Mouse (Mus musculus) stomach, embryonic 16.5 days (tissue): ENCODE data around the gene Qdpr. TPM values are rescaled to one million over a fixed set of nuclear protein-coding genes. Genes with fewer than 3 reads are reported as not detected.
A peak's percentile ranks its signal among the peaks of the same experiment; 100 is the strongest.
"Not testable (repeated sequence)": the region's sequence is repeated elsewhere in the genome, so short reads cannot be mapped to it uniquely, and the experiment has no call there.

Experiments
- ATAC-seq: fragments of 200-750 bp; cut with Nextera tagmentation; 2 replicates; pipeline ENCODE4 v1.8.0; 2017; ENCODE audit warnings: moderate number of reproducible peaks, moderate TSS enrichment; ENCODE audit not compliant: insufficient read depth, low FRiP score
- H3K27ac ChIP-seq: fragments of 300-500 bp; sonication (generic); 2 replicates; pipeline ENCODE4 v1.5.1; 2014; ENCODE audit warnings: low read length
- H3K27me3 ChIP-seq: fragments of 300-500 bp; sonication (generic); 2 replicates; pipeline ENCODE4 v1.6.1; 2014; ENCODE audit warnings: low read length, control low read depth, mixed read lengths; ENCODE audit not compliant: control insufficient read depth, insufficient read depth
- H3K36me3 ChIP-seq: fragments of 300-500 bp; sonication (generic); 2 replicates; pipeline ENCODE4 v1.6.1; 2014; ENCODE audit warnings: low read length; ENCODE audit not compliant: control insufficient read depth, insufficient read depth
- H3K4me1 ChIP-seq: fragments of 300-500 bp; sonication (generic); 2 replicates; pipeline ENCODE4 v1.6.1; 2014; ENCODE audit warnings: low read length, control low read depth, mixed read lengths; ENCODE audit not compliant: control insufficient read depth, insufficient read depth
- H3K4me2 ChIP-seq: fragments of 300-500 bp; sonication (generic); 2 replicates; pipeline ENCODE4 v1.6.1; 2014; ENCODE audit warnings: low read depth, low read length, mixed read lengths
- H3K4me3 ChIP-seq: fragments of 300-500 bp; sonication (generic); replicated peaks from 2 replicates; pipeline ENCODE4 v1.5.1; 2014; ENCODE audit warnings: mild to moderate bottlenecking, low read length
- H3K9ac ChIP-seq: fragments of 300-500 bp; sonication (generic); 2 replicates; pipeline ENCODE4 v1.6.1; 2014; ENCODE audit warnings: low read length
- H3K9me3 ChIP-seq: fragments of 300-500 bp; sonication (generic); replicated peaks from 2 replicates; pipeline ENCODE4 v1.6.1; 2016; ENCODE audit warnings: low read length, control low read depth; ENCODE audit not compliant: control insufficient read depth
- WGBS: fragments of 180-500 bp; shearing (Covaris S2); extraction: QIAGEN DNeasy Blood & Tissue Kit; methylation state at CpG from one replicate; pipeline ENCODE4 v1.1.7; 2014; 5-methylcytosine and 5-hydroxymethylcytosine counted together
- polyA plus RNA-seq: library from polyadenylated mRNA; unstranded; fragments of >200 nt; fragmentation: Nextera tagmentation; extraction: Ambion mirVana; gene quantifications from 2 replicates; pipeline ENCODE4 v1.2.1, GENCODE M21; 2015

Gene Qdpr
- polyA plus RNA-seq, 1 experiment from 2014 or later, result 145 TPM

GRCm38 (mm10) chr5:45438301-45438700 is 11.7 kb downstream of the Qdpr start:
- no peak for ATAC-seq
- 91% methylated on average over 8 of the region's 8 CpGs for WGBS

DNA sequence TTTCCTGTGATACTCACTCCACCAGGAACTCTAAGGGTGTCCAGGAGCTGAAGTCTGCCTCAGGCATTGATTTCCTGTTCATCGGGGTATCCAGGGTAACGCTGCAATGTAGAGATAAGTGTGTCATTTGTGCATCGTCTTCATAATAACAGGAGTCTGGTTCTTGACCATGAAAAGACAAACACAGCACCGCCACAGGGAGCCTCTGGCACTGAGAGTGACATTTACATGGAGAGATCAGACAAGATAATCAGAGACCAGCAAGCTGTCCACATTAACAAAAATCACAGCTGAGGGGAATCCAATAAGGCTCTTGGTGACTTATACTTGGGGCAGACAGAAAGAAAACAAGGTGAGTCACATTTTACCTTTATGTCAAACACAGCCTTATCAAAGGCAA is 12.2 kb downstream of the Qdpr start:
- Histone ChIP-seq H3K9me3 (no peaks in the 10 kb centered on the region), H3K4me3 (no peak overlapping the region), H3K27me3 (no peaks in the 10 kb centered on the region), H3K9ac (no peak overlapping the region), H3K4me1 (no peaks in the 10 kb centered on the region), H3K36me3 (peaks cover 12% of the 10 kb centered on the region), H3K27ac (no peak overlapping the region), H3K4me2 (no peak overlapping the region)
- WGBS, result 61% methylated on average over 4 of the region's 4 CpGs
- no peak for ATAC-seq

More at GRCm38 (mm10) chr5:45438301-45438700, 11.7 kb downstream of the Qdpr start:
- Histone ChIP-seq H3K27me3 (no peaks in the 10 kb centered on the region), H3K27ac (no peak overlapping the region), H3K9ac (no peak overlapping the region), H3K4me1 (no peaks in the 10 kb centered on the region), H3K9me3 (no peaks in the 10 kb centered on the region), H3K4me2 (no peak overlapping the region), H3K36me3 (peaks cover 14% of the 10 kb centered on the region), H3K4me3 (no peak overlapping the region)

- 87% methylated on average over 14 of the region's 14 CpGs for WGBS
- Histone ChIP-seq H3K36me3 (peaks cover 12% of the 10 kb centered on the region), H3K4me3 (no peak overlapping the region), H3K27ac (no peak overlapping the region), H3K27me3 (no peaks in the 10 kb centered on the region), H3K9ac (no peak overlapping the region), H3K4me1 (no peaks in the 10 kb centered on the region), H3K4me2 (no peak overlapping the region), H3K9me3 (no peaks in the 10 kb centered on the region)
- no peak for ATAC-seq
These were observed 13.8 kb downstream of the Qdpr start for GRCm38 (mm10) chr5:45435967-45436950.

- no peaks in the 10 kb centered on the region for H3K9me3 ChIP-seq
- H3K4me3 ChIP-seq, result no peak overlapping the region
- no peak for ATAC-seq
- no peaks in the 10 kb centered on the region for H3K27me3 ChIP-seq
- H3K9ac ChIP-seq, result no peak overlapping the region
- H3K4me1 ChIP-seq, result no peaks in the 10 kb centered on the region
- H3K4me2 ChIP-seq, result no peak overlapping the region
- no peaks in the 10 kb centered on the region for H3K36me3 ChIP-seq
- WGBS, result 92% methylated on average over 7 of the region's 7 CpGs
- no peak overlapping the region for H3K27ac ChIP-seq
These were observed 22.1 kb downstream of the Qdpr start for GRCm38 (mm10) chr5:45427891-45428290.

DNA sequence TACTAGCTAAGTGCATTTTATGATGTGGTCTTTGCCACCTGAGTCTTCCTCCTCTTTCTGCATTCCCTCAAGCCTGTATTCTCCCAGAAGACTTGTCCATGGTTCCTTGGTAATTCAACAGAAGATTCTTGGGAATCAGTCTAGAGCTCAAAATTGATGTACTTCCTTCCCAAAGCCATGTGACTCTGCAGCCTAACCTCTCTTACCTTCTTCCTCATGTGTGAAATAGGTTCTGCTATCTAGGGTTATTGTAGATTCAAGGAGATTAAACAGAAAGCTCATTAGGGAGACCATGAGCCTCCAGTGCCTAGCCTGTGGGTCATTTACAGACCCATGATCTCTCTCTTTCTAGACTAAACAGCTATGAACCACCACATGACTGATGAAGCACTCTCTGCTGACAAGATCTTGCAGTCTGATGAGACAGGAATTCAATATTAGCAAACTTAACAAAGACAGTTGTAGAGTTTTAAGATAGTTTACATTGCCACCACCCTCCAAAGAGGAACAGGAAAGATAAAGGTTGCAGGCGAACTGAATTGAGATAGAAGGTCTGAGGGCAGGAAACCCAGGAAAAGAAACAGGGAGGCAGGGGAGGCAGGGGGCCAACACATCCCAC is 23.5 kb downstream of the Qdpr start:
- Histone ChIP-seq H3K27me3 (no peaks in the 10 kb centered on the region), H3K36me3 (no peaks in the 10 kb centered on the region), H3K4me1 (no peaks in the 10 kb centered on the region), H3K9ac (no peak overlapping the region), H3K4me3 (no peak overlapping the region), H3K27ac (no peak overlapping the region), H3K9me3 (no peaks in the 10 kb centered on the region), H3K4me2 (no peak overlapping the region)
- no peak for ATAC-seq
- WGBS, result 47% methylated on average over 1 of the region's 1 CpGs

- not testable (repeated sequence) for H3K27ac ChIP-seq, H3K9ac ChIP-seq, H3K27me3 ChIP-seq, ATAC-seq, H3K4me3 ChIP-seq, H3K4me1 ChIP-seq, H3K4me2 ChIP-seq, H3K9me3 ChIP-seq, H3K36me3 ChIP-seq
- WGBS, result 64% methylated on average over 1 of the region's 1 CpGs
These were observed 24.3 kb downstream of the Qdpr start for GRCm38 (mm10) chr5:45425771-45426170.

- peak; percentile 73; the same call in 1 of the 2 replicates for ATAC-seq
- no peaks in the 10 kb centered on the region for H3K4me1 ChIP-seq
- H3K36me3 ChIP-seq, result no peaks in the 10 kb centered on the region
- H3K4me3 ChIP-seq, result no peak overlapping the region
- no peak overlapping the region for H3K9ac ChIP-seq
- no peak overlapping the region for H3K27ac ChIP-seq
- H3K4me2 ChIP-seq, result no peak overlapping the region
- WGBS, result 34% methylated on average over 8 of the region's 8 CpGs
- H3K27me3 ChIP-seq, result no peaks in the 10 kb centered on the region
- H3K9me3 ChIP-seq, result no peaks in the 10 kb centered on the region
These were observed 25.8 kb downstream of the Qdpr start for GRCm38 (mm10) chr5:45424021-45424886.

DNA sequence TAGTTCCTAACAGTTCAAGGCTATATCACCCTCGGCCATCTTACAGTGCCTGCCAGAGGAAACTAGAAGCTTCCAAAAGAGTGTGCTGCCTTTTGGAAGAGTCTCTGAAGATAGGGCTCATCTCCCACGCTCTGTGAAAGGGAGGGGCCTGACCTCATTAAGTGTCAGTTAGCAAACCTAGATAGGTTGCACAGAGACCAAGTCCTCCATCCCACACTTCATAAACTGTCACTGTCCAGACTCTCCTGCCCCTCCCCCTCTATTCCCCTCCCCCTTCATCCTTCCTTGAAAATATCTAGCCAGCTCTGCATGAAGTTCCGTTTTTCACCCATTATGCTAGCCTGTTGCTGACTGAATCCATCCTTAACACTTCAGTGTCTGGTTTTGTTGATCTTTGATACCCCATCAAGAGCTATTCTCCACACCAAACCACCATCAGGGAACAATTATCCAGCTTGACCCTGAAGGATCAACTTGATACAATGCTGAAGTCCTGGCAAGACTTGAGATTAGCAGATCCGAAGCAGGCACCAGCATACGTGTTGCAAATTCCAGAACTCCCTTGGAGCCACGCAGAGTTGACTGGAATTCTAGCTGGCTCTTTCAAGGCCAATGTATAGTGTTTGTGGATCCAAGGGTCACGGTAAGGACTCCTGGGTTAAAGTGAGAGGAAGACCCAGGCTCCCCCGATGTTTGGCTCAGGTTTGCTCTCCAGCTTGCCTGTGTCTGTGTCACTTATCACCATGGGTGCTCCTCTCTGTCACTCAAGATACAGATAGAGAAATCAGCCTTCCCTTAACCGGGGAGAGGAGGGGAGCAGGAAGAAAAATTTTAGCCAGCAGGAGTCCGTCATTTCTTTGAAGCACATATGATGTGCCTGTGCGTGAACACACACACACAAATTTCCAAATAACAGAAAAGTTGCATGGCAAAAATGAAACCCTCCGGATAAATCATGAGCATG is 27.9 kb downstream of the Qdpr start:
- H3K4me2 ChIP-seq, result no peak overlapping the region
- no peak for ATAC-seq
- H3K4me3 ChIP-seq, result no peak overlapping the region
- no peaks in the 10 kb centered on the region for H3K36me3 ChIP-seq
- no peaks in the 10 kb centered on the region for H3K27me3 ChIP-seq
- no peaks in the 10 kb centered on the region for H3K4me1 ChIP-seq
- no peak overlapping the region for H3K27ac ChIP-seq
- H3K9ac ChIP-seq, result no peak overlapping the region
- H3K9me3 ChIP-seq, result no peaks in the 10 kb centered on the region
- WGBS, result 69% methylated on average over 12 of the region's 12 CpGs
